Mouse (Mus musculus): ENCODE measurements around the gene Pitx2. TPM values are rescaled to one million over a fixed set of nuclear protein-coding genes. Genes with fewer than 3 reads are reported as not detected.

The Pitx2 gene
- polyA plus RNA-seq, 1 experiment from 2014 or later, result 25.5 TPM

DNA sequence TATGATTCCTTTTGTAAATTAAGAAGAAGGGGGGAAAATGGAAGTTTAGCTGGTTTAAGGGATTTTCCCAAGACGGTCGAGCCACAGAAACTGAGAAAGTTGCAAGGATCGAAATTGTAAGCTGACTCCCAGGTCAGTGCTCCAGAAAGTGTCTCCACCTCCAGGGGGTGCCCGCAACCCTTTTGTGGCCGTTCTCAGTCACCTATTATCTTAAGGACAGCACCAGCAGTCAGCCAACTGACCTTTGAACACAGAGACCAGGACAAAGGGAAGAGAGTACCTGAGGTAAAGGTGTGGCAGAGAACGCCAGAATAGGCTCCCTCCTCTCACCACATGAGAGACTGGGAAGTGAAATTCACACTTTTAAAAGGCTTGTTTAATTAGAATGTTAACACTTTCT, 33.0 kb upstream of the Pitx2 start:
- WGBS, result 13% methylated on average over 6 of the region's 6 CpGs
- no peaks in the 10 kb centered on the region; the same call in 1 of the 2 replicates for H3K27me3 ChIP-seq (ENCODE audit: control insufficient read depth, insufficient read depth, low read length)
- no peak for ATAC-seq (ENCODE audit: insufficient number of reproducible peaks, insufficient read depth, low FRiP score, low read depth)
- H3K4me3 ChIP-seq (ENCODE audit: control insufficient read depth in 1 of 2, insufficient read depth in 1 of 2, low read depth in 1 of 2, low read length in 2 of 2), result no peak overlapping the region
- H3K9me3 ChIP-seq (ENCODE audit: control insufficient read depth, low read length), result no peaks in the 10 kb centered on the region
- H3K9ac ChIP-seq (ENCODE audit: low read length), result no peak overlapping the region
- no peaks in the 10 kb centered on the region for H3K36me3 ChIP-seq (ENCODE audit: control insufficient read depth, insufficient read depth, low read length)
- H3K4me1 ChIP-seq (ENCODE audit: control insufficient read depth in 2 of 2, insufficient read depth in 2 of 2, low read length in 2 of 2), result no peaks in the 10 kb centered on the region; a peak in 1 of 4 replicates
- H3K4me2 ChIP-seq (ENCODE audit: low read length), result no peak overlapping the region
- no peak overlapping the region for H3K27ac ChIP-seq (replicated peaks in 1 of 2; ENCODE audit: control insufficient read depth in 1 of 2, insufficient read depth in 1 of 2, low read depth in 2 of 2, low read length in 2 of 2)

DNA sequence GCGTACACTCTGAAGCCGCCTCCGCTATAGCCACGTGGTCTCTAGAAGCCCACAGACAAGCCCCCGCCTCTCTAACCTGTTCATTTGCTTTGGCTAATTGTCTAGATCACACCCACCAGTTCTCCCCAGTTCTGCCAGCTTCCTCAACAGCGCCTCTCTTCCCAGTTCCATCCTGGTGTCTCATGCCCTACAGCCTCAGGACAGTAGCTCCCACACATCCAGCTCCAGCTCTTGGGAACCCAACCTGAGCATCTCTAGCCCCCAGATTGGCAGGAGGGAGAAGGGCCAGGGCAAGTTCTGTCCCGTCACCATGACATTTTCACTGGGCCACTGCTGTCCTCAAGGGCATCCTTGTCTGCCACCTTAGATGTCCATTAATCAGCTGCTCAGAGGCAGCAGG, 29.3 kb upstream of the Pitx2 start:
- no peak overlapping the region for H3K4me3 ChIP-seq (ENCODE audit: control insufficient read depth in 1 of 2, insufficient read depth in 1 of 2, low read depth in 1 of 2, low read length in 2 of 2)
- no peak overlapping the region for H3K27ac ChIP-seq (replicated peaks in 1 of 2; ENCODE audit: control insufficient read depth in 1 of 2, insufficient read depth in 1 of 2, low read depth in 2 of 2, low read length in 2 of 2)
- no peaks in the 10 kb centered on the region for H3K27me3 ChIP-seq (ENCODE audit: control insufficient read depth, insufficient read depth, low read length)
- 76% methylated on average over 7 of the region's 7 CpGs for WGBS
- no peak overlapping the region for H3K4me2 ChIP-seq (ENCODE audit: low read length)
- H3K9me3 ChIP-seq (ENCODE audit: control insufficient read depth, low read length), result no peaks in the 10 kb centered on the region
- no peak overlapping the region for H3K9ac ChIP-seq (ENCODE audit: low read length)
- H3K36me3 ChIP-seq (ENCODE audit: control insufficient read depth, insufficient read depth, low read length), result no peaks in the 10 kb centered on the region
- ATAC-seq (ENCODE audit: insufficient number of reproducible peaks, insufficient read depth, low FRiP score, low read depth), result no peak
- no peaks in the 10 kb centered on the region; a peak in 1 of 4 replicates for H3K4me1 ChIP-seq (ENCODE audit: control insufficient read depth in 2 of 2, insufficient read depth in 2 of 2, low read length in 2 of 2)

DNA sequence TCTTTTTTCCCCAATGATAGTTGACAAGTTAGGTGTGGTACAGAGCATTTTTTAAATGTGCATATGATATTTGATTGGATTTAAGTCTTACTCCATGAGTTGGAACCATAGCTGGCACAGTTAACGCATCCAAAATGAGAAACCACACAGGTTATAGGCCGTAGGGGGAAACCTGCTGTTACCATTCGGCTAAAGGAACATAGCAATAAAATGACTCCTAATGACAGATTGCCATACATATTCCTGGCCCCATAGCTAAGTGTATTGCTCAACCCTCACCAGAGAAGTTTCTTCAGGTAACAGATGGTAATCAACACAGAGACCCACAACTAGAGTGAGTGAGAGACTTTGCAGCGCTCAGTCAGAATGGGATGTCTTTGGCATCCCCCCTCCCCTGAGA, 27.9 kb upstream of the Pitx2 start:
- WGBS, result 90% methylated on average over 4 of the region's 4 CpGs
- Histone ChIP-seq H3K9ac (ENCODE audit: low read length) (no peak overlapping the region), H3K9me3 (ENCODE audit: control insufficient read depth, low read length) (no peaks in the 10 kb centered on the region), H3K36me3 (ENCODE audit: control insufficient read depth, insufficient read depth, low read length) (no peaks in the 10 kb centered on the region), H3K27ac (replicated peaks in 1 of 2; ENCODE audit: control insufficient read depth in 1 of 2, insufficient read depth in 1 of 2, low read depth in 2 of 2, low read length in 2 of 2) (no peak overlapping the region), H3K27me3 (ENCODE audit: control insufficient read depth, insufficient read depth, low read length) (no peaks in the 10 kb centered on the region), H3K4me1 (ENCODE audit: control insufficient read depth in 2 of 2, insufficient read depth in 2 of 2, low read length in 2 of 2) (no peaks in the 10 kb centered on the region), H3K4me3 (ENCODE audit: control insufficient read depth in 1 of 2, insufficient read depth in 1 of 2, low read depth in 1 of 2, low read length in 2 of 2) (no peak overlapping the region), H3K4me2 (ENCODE audit: low read length) (no peak overlapping the region)
- no peak for ATAC-seq (ENCODE audit: insufficient number of reproducible peaks, insufficient read depth, low FRiP score, low read depth)

DNA sequence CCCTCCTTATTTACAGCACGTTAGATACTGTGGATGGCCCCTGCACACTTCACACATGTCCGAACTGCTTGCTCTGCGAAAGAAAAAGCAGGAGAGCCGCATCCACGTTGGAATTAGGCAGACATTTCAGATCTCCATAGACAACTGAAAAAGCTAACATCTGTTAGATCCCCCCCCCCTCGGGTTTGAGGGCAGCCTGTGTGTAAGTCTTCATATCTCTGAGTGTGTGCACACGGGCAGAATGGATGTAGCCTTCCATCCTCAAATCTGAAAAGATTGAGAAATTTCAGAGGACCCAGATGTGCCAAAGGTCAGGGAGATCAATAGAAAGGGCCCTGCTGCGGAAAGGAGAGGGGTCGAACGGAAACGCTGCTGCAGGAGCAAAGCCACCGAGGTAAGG, 5.2 kb upstream of the Pitx2 start:
- no peak for ATAC-seq (ENCODE audit: insufficient number of reproducible peaks, insufficient read depth, low FRiP score, low read depth)
- H3K36me3 ChIP-seq (ENCODE audit: control insufficient read depth, insufficient read depth, low read length), result no peaks in the 10 kb centered on the region
- no peaks in the 10 kb centered on the region for H3K9me3 ChIP-seq (ENCODE audit: control insufficient read depth, low read length)
- no peak overlapping the region for H3K4me3 ChIP-seq (ENCODE audit: control insufficient read depth in 1 of 2, insufficient read depth in 1 of 2, low read depth in 1 of 2, low read length in 2 of 2)
- no peak overlapping the region for H3K4me2 ChIP-seq (ENCODE audit: low read length)
- no peak overlapping the region for H3K27ac ChIP-seq (replicated peaks in 1 of 2; ENCODE audit: control insufficient read depth in 1 of 2, insufficient read depth in 1 of 2, low read depth in 2 of 2, low read length in 2 of 2)
- 8% methylated on average over 12 of the region's 12 CpGs for WGBS
- peaks cover 3 to 4% of the 10 kb centered on the region in 2 experiments; a peak in 2 of 4 replicates for H3K4me1 ChIP-seq (ENCODE audit: control insufficient read depth in 2 of 2, insufficient read depth in 2 of 2, low read length in 2 of 2)
- H3K27me3 ChIP-seq (ENCODE audit: control insufficient read depth, insufficient read depth, low read length), result peaks cover 74% of the 10 kb centered on the region
- H3K9ac ChIP-seq (ENCODE audit: low read length), result no peak overlapping the region

DNA sequence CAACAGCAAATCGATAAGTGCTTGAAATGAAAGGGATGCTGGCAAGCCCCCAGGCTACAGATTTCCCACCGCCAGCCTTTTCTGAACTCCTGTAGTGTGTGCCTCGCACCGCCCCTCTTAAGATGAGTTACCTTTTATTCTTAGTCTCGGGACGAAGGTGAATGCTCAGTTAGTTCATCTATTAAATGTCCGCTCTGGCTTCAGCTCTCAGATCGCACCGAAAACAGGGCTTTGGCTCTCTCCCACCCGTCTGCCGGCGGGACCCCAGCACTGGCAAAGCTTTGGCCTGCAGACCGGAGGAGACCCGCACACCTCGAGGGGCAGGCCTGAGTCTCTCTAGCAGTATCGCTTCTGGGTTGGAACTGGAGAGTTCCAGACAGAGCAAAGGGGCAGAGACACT, 4.6 kb upstream of the Pitx2 start:
- Histone ChIP-seq H3K4me3 (ENCODE audit: control insufficient read depth in 1 of 2, insufficient read depth in 1 of 2, low read depth in 1 of 2, low read length in 2 of 2) (no peak overlapping the region), H3K27me3 (ENCODE audit: control insufficient read depth, insufficient read depth, low read length) (peaks cover 79% of the 10 kb centered on the region), H3K9ac (ENCODE audit: low read length) (no peak overlapping the region), H3K4me1 (ENCODE audit: control insufficient read depth in 2 of 2, insufficient read depth in 2 of 2, low read length in 2 of 2) (peaks cover 3 to 10% of the 10 kb centered on the region in 2 experiments; a peak in 3 of 4 replicates), H3K27ac (replicated peaks in 1 of 2; ENCODE audit: control insufficient read depth in 1 of 2, insufficient read depth in 1 of 2, low read depth in 2 of 2, low read length in 2 of 2) (no peak overlapping the region), H3K36me3 (ENCODE audit: control insufficient read depth, insufficient read depth, low read length) (no peaks in the 10 kb centered on the region), H3K4me2 (ENCODE audit: low read length) (no peak overlapping the region), H3K9me3 (ENCODE audit: control insufficient read depth, low read length) (no peaks in the 10 kb centered on the region)
- 3% methylated on average over 16 of the region's 16 CpGs for WGBS
- ATAC-seq (ENCODE audit: insufficient number of reproducible peaks, insufficient read depth, low FRiP score, low read depth), result no peak

DNA sequence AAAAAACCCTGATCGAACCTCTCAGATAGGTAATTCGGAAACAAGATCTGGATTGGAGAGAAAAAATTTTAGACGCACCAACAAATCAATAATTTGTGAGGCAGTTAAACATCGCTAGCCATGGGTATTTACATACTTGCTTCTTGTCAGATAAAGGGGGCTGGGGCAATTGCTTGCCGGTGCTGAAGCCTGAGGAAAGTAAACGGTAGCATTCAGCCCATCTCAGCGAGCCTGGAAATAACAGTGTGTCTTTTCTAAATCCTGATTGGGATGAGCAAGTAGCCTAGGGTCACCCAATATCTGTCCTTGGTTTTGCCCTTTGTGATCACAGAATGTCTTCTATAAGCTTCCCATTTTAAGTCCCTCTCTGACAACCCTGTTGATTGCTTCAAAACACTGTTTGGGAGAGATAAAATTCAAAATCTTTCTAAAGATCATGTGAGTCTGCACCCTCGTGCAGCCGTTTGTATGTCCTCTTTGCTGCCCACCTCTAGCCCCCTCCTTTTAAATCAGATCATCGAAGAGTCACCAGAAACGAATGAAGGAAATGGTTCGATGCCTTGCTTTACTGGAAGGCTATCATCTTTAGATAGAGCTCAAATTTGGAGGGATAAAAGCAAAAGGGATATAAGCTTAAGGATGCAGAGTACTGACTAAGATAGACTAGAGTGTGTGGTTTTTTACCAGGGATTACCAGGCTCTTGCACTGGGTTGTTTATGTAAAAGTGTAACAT, 3.7 kb upstream of the Pitx2 start:
- no peak overlapping the region for H3K4me2 ChIP-seq (ENCODE audit: low read length)
- no peak overlapping the region for H3K27ac ChIP-seq (replicated peaks in 1 of 2; ENCODE audit: control insufficient read depth in 1 of 2, insufficient read depth in 1 of 2, low read depth in 2 of 2, low read length in 2 of 2)
- H3K4me3 ChIP-seq (ENCODE audit: control insufficient read depth in 1 of 2, insufficient read depth in 1 of 2, low read depth in 1 of 2, low read length in 2 of 2), result no peak overlapping the region
- ATAC-seq (ENCODE audit: insufficient number of reproducible peaks, insufficient read depth, low FRiP score, low read depth), result no peak
- whole genome bisulfite sequencing, result 7% methylated on average over 12 of the region's 12 CpGs
- H3K36me3 ChIP-seq (ENCODE audit: control insufficient read depth, insufficient read depth, low read length), result no peaks in the 10 kb centered on the region
- no peak overlapping the region for H3K9ac ChIP-seq (ENCODE audit: low read length)
- H3K9me3 ChIP-seq (ENCODE audit: control insufficient read depth, low read length), result no peaks in the 10 kb centered on the region
- H3K27me3 ChIP-seq (ENCODE audit: control insufficient read depth, insufficient read depth, low read length), result peaks cover 86% of the 10 kb centered on the region
- H3K4me1 ChIP-seq (ENCODE audit: control insufficient read depth in 2 of 2, insufficient read depth in 2 of 2, low read length in 2 of 2), result peaks cover 3 to 13% of the 10 kb centered on the region in 2 experiments; a peak in 3 of 4 replicates

DNA sequence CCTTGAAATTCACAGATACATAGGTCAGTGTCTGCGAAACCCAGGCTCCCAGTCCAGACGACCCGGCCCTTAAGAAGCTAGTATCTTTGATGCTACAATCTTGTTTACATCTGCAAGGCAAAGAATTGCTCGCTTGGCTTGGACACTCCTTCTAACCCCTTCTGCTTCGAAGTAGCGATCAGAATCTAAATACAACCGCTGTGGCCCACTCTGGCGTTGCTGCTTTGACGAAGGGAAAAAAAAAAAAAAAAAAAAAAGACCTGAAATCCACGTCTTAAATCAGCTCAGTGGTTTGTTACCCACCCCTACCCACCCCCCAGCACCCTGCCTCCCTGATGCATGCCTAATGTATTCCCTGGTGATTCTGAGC, 3.1 kb upstream of the Pitx2 start:
- 2% methylated on average over 10 of the region's 10 CpGs for WGBS
- Histone ChIP-seq H3K9ac (ENCODE audit: low read length) (no peak overlapping the region), H3K27ac (replicated peaks in 1 of 2; ENCODE audit: control insufficient read depth in 1 of 2, insufficient read depth in 1 of 2, low read depth in 2 of 2, low read length in 2 of 2) (no peak overlapping the region), H3K36me3 (ENCODE audit: control insufficient read depth, insufficient read depth, low read length) (no peaks in the 10 kb centered on the region), H3K4me2 (ENCODE audit: low read length) (no peak overlapping the region), H3K4me1 (ENCODE audit: control insufficient read depth in 2 of 2, insufficient read depth in 2 of 2, low read length in 2 of 2) (peaks cover 3 to 13% of the 10 kb centered on the region in 2 experiments; a peak in 3 of 4 replicates), H3K9me3 (ENCODE audit: control insufficient read depth, low read length) (no peaks in the 10 kb centered on the region), H3K27me3 (ENCODE audit: control insufficient read depth, insufficient read depth, low read length) (peaks cover 88% of the 10 kb centered on the region), H3K4me3 (ENCODE audit: control insufficient read depth in 1 of 2, insufficient read depth in 1 of 2, low read depth in 1 of 2, low read length in 2 of 2) (no peak overlapping the region)
- no peak for ATAC-seq (ENCODE audit: insufficient number of reproducible peaks, insufficient read depth, low FRiP score, low read depth)

DNA sequence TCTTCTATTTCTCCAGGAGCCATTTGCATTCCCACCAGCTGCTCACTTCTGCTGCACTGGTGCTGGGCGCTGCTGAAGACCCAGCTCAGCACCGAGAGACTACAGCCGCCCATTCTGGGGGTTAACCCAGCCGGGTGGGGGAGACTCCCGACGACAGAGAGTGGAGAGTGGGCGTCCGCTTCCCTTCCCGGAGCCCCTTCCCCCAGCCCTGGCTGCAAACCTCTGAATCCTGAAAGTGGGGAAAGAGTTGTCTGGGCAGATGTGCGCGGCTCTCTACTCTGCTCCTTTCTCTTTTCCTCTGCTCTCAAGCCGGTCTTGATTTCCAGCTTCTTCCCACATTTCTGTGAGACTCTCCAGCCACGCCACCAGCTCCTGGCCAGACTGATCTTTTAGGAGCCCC, 2.6 kb upstream of the Pitx2 start:
- Histone ChIP-seq H3K27ac (replicated peaks in 1 of 2; ENCODE audit: control insufficient read depth in 1 of 2, insufficient read depth in 1 of 2, low read depth in 2 of 2, low read length in 2 of 2) (no peak overlapping the region), H3K27me3 (ENCODE audit: control insufficient read depth, insufficient read depth, low read length) (peaks cover 88% of the 10 kb centered on the region), H3K4me1 (ENCODE audit: control insufficient read depth in 2 of 2, insufficient read depth in 2 of 2, low read length in 2 of 2) (peaks cover 3 to 13% of the 10 kb centered on the region in 2 experiments; a peak in 3 of 4 replicates), H3K4me2 (ENCODE audit: low read length) (0 out of 2 replicates have a peak overlapping the region, but pooled peaks have one; percentile 27), H3K36me3 (ENCODE audit: control insufficient read depth, insufficient read depth, low read length) (no peaks in the 10 kb centered on the region), H3K4me3 (ENCODE audit: control insufficient read depth in 1 of 2, insufficient read depth in 1 of 2, low read depth in 1 of 2, low read length in 2 of 2) (peak overlapping the region in 1 of 2 experiments; percentile 13; a peak in 1 of 4 replicates), H3K9ac (ENCODE audit: low read length) (no peak overlapping the region), H3K9me3 (ENCODE audit: control insufficient read depth, low read length) (no peaks in the 10 kb centered on the region)
- WGBS, result 1% methylated on average over 13 of the region's 13 CpGs
- no peak for ATAC-seq (ENCODE audit: insufficient number of reproducible peaks, insufficient read depth, low FRiP score, low read depth)
